Mouse (Mus musculus) left cerebral cortex, adult 2 months (tissue): ENCODE data around the gene Mcm3. TPM values are rescaled to one million over a fixed set of nuclear protein-coding genes. Genes with fewer than 3 reads are reported as not detected.

Experiments
- DNase-seq, 2 experiments: peaks; one replicate each; pipeline ENCODE4 v3.0.0; 2021 to 2022; ENCODE audit warnings: low spot score in 2 of 2, mixed read lengths in 1 of 2; ENCODE audit errors: extremely low spot score in 1 of 2
- H3K27ac ChIP-seq: fragments of 200-600 bp; 2 replicates; pipeline ENCODE4 v1.8.1; 2022
- H3K4me3 ChIP-seq: fragments of 200-600 bp; 2 replicates; pipeline ENCODE4 v1.8.1; 2022
- CTCF ChIP-seq: fragments of 200-600 bp; IDR thresholded peaks from 2 replicates; pipeline ENCODE4 v1.8.1; 2022; ENCODE audit warnings: antibody characterized with exemption, mild to moderate bottlenecking, moderate library complexity
- intact Hi-C: fragments of 180-260 bp; cut with DNase I; formaldehyde crosslinking; loops from one replicate; pipeline ENCODE4 v1.15.1; 2025
- long read RNA-seq, 2 experiments: library from polyadenylated mRNA; stranded (forward); transcript quantifications; one replicate each; pipeline ENCODE4 v2.0.0; 2021; ENCODE audit warnings: borderline mapping rate in 2 of 2
- total RNA-seq, 2 experiments: library from RNA; stranded (reverse); gene quantifications; 2 replicates each; pipeline ENCODE4 v1.2.3; 2021

Mcm3 gene
- 1 to 10 TPM; 1.9 to 3.4 TPM for total RNA-seq
- long read RNA-seq, experiment 1, partial matches to known transcripts: 0 of 3 reads
- long read RNA-seq, experiment 1, other reads (novel, unspliced or antisense): 0 of 3 reads
- long read RNA-seq, experiment 2, partial matches to known transcripts: 0 of 1 reads
- long read RNA-seq, experiment 2, other reads (novel, unspliced or antisense): 0 of 1 reads

GRCm38 (mm10) chr1:20819771-20820605 is at the start of gene Mcm3:
Gene Mcm3 (minus strand): TSS chr1:20820312.
- Histone ChIP-seq H3K4me3 (peak within 1 kb of the TSS; percentile 51), H3K27ac (no peak within 1 kb of the TSS)
- no peak for TF ChIP-seq CTCF
- intact Hi-C loops: loop anchor here (2.0 to 5.0 kb wide), 2 partner anchors 71 to 342 kb away; partner anchors contain the start of gene Paqr8
- peak; percentile 77 to 87 for DNase-seq

- no peak overlapping the region for H3K4me3 ChIP-seq
- no peak for DNase-seq
- intact Hi-C loops: no loop called here
- TF ChIP-seq CTCF: no peak
- no peak overlapping the region for H3K27ac ChIP-seq
Observed at GRCm38 (mm10) chr1:20868036-20868435, 47.9 kb upstream of the Mcm3 start.

- Histone ChIP-seq H3K4me3 (no peak overlapping the region), H3K27ac (no peak overlapping the region)
- no peak for DNase-seq
- intact Hi-C loops: no loop called here
- no peak for TF ChIP-seq CTCF
Observed at GRCm38 (mm10) chr1:20867241-20867902, 47.3 kb upstream of the Mcm3 start.

- TF ChIP-seq CTCF: no peak
- intact Hi-C loops: no loop called here
- DNase-seq: no peak
- Histone ChIP-seq H3K27ac (no peak overlapping the region), H3K4me3 (no peak overlapping the region)
Observed at GRCm38 (mm10) chr1:20863452-20864172, 43.5 kb upstream of the Mcm3 start.

GRCm38 (mm10) chr1:20861865-20862264 is 41.8 kb upstream of the Mcm3 start:
- TF ChIP-seq CTCF: no peak
- intact Hi-C loops: no loop called here
- no peak for DNase-seq
- Histone ChIP-seq H3K27ac (no peak overlapping the region), H3K4me3 (no peak overlapping the region)

- DNase-seq: no peak
- intact Hi-C loops: no loop called here
- no peak for TF ChIP-seq CTCF
- no peak overlapping the region for H3K27ac ChIP-seq
- H3K4me3 ChIP-seq: no peak overlapping the region
Observed at GRCm38 (mm10) chr1:20860775-20861174, 40.7 kb upstream of the Mcm3 start.

- TF ChIP-seq CTCF: no peak
- intact Hi-C loops: no loop called here
- no peak overlapping the region for H3K27ac ChIP-seq
Observed at GRCm38 (mm10) chr1:20856924-20857902, 37.1 kb upstream of the Mcm3 start.

GRCm38 (mm10) chr1:20839911-20840310 is 19.8 kb upstream of the Mcm3 start:
- no peak for TF ChIP-seq CTCF
- no peak overlapping the region for H3K4me3 ChIP-seq
- H3K27ac ChIP-seq: no peak overlapping the region
- no peak for DNase-seq
- intact Hi-C loops: loop anchor here (10.0 kb wide), 1 partner anchor 265 kb away; no protein-coding TSS in a partner anchor

More at GRCm38 (mm10) chr1:20856924-20857902, 37.1 kb upstream of the Mcm3 start:
- DNase-seq: no peak
- no peak overlapping the region for H3K4me3 ChIP-seq

- Histone ChIP-seq H3K27ac (no peak overlapping the region), H3K4me3 (no peak overlapping the region)
- intact Hi-C loops: loop anchor here (10.0 kb wide), 1 partner anchor 268 kb away; no protein-coding TSS in a partner anchor
- no peak for TF ChIP-seq CTCF
- DNase-seq: no peak
Observed at GRCm38 (mm10) chr1:20836551-20837125, 16.5 kb upstream of the Mcm3 start.

GRCm38 (mm10) chr1:20833141-20833511 is 13.0 kb upstream of the Mcm3 start:
- no peak overlapping the region for H3K27ac ChIP-seq
- intact Hi-C loops: loop anchor here (10.0 kb wide), 1 partner anchor 272 kb away; no protein-coding TSS in a partner anchor
- no peak for TF ChIP-seq CTCF
- no peak overlapping the region for H3K4me3 ChIP-seq
- no peak for DNase-seq
